Mouse (Mus musculus) cortical plate, adult 2 months (tissue): ENCODE measurements around the gene Fat3.

Source experiments
- CTCF ChIP-seq: fragments of 200-500 bp; IDR thresholded peaks from 2 replicates; pipeline ENCODE4 v1.5.1; 2011; ENCODE audit warnings: mild to moderate bottlenecking, control low read depth, low read length; ENCODE audit not compliant: insufficient read depth; ENCODE audit errors: extremely low read depth
- POLR2A ChIP-seq: fragments of 200-500 bp; IDR thresholded peaks from 2 replicates; pipeline ENCODE4 v1.6.1; 2011; ENCODE audit warnings: mild to moderate bottlenecking, low read length, control low read depth; ENCODE audit not compliant: insufficient read depth; ENCODE audit errors: extremely low read depth

DNA sequence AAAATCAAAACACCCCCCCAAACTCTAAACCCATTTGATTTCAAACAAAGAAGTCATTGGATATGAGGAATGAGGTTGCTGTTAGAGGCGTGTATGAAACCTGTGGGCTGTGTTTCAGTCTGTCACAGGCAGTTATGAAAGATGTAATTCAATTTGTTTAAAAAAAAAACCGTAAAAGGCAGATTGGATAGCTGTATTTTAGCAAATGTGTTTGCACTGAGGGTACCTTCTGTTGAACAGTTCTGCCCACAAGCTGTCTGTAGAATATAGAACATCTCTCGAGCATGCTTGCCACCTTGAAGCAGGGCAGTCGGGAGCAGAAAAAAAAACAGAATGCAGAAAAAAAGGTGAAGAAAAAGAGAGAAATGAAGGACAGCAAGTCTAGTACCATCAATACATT lies 472.0 kb downstream of the Fat3 start:
- TF ChIP-seq CTCF (no peak), POLR2A (no peak)
